Mouse (Mus musculus) E14TG2a.4 (cell line): ENCODE results near the gene Adarb2.

Experiments
- CTCF ChIP-seq: conservative IDR thresholded peaks from 2 replicates; pipeline ENCODE4 v1.5.1; 2014; ENCODE audit warnings: low read length
- POU5F1 ChIP-seq: IDR thresholded peaks from 2 replicates; pipeline ENCODE4 v1.6.1; 2014; ENCODE audit warnings: low read length, borderline replicate concordance

GRCm38 (mm10) chr13:8538481-8538880, 335.8 kb downstream of the Adarb2 start:
- TF ChIP-seq POU5F1 (no peak), CTCF (no peak)
